Mouse (Mus musculus): ENCODE measurements around the gene Gm20388. TPM values are rescaled to one million over a fixed set of nuclear protein-coding genes. Genes with fewer than 3 reads are reported as not detected.
"Not testable (repeated sequence)": the region's sequence is repeated elsewhere in the genome, so short reads cannot be mapped to it uniquely, and the experiment has no call there.

Gene Gm20388
- total RNA-seq, 2 experiments from 2014 or later = 4.0 TPM; not detected in 1

DNA sequence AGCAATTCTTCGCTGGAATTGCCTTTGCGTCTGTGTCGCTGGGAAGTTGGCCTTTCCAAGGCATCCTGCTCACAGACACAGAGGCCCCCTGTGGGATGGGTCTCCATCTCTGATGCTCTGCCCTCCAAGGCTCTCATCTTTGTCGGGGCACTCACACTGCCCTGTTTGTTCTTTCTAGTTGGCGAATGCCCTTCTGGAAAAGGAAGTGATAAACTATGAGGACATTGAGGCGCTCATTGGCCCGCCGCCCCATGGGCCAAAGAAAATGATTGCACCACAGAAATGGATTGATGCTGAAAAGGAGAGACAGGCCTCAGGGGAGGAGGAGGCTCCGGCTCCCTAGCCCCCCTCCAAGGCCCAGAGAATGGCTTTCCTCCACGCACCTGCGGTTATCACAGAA, 3186.6 kb downstream of the Gm20388 start:
- no peak for DNase-seq

DNA sequence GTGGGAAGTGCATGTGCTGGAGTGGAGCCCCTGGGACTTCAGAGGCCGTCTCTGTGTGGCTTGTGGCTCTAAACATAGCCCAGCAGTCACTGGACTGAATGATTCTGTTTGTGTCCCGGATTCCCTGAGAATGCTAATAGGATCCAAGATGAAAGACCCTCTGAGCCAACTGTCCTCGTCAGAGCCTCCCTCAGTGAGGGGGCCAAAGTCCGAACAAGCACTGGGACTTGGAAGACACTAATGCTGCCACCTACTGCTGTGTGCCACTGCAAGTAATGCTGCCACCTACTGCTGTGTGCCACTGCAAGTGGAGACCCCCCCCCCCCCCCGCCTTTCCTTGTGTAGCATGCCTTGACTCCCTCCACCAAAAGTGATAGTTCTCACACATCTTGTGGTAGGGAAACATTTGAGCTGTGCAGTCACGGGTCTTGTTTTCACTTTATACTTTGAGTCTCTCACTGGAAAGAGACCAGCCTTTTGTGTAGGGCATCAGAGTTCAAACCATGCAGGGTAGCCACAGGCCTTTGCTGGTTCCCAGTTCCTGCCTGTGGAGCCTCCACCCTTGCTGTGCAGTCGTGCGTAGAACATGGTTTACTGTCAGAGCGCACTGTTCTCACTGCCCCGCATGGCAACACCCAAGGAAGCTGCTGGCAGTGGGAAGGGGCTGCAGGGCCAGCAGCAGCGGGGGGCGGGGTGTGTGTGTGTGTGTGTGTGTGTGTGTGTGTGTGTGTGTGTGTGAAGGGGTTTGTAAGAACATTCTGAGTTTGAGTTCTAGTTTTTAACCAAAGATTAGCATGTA, 3187.3 kb downstream of the Gm20388 start:
- no peak for DNase-seq

DNA sequence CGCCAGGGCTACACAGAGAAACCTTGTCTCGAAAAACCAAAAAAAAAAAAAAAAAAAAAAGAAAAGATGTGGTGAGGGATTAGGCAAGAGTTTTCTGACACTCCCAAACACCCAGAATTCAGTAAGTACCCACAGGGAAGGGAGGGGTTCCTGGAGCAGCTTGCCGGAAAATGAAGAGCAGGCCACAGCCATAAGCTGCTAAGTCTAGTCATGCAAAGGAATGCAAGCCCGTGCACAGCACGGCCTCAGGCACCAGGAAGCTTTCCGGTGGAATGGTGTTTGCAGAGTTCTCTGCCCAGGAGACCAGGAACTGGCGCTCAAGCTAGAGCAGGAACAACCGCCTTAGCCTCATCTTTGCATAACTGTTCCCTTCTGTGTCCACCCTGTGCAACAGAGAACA, 3189.6 kb downstream of the Gm20388 start:
- no peak for DNase-seq

DNA sequence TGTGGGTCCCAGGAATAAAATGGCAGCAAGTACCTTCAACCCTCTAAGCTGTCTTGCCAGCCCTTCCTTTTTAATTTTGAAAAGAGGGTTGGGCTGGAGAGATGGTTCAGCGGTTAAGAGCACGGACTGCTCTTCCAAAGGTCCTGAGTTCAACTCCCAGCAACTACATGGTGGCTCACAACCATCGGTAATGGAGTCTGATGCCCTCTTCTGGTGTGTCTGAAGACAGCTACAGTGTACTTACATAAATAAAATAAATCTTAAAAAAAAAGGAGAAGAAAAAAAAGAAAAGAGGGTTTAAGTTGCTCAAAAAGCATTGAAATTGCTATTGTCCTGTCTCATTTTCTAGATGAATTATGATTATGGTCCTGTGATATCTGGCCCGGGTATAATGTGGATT, 3190.6 kb downstream of the Gm20388 start:
- DNase-seq = no peak

DNA sequence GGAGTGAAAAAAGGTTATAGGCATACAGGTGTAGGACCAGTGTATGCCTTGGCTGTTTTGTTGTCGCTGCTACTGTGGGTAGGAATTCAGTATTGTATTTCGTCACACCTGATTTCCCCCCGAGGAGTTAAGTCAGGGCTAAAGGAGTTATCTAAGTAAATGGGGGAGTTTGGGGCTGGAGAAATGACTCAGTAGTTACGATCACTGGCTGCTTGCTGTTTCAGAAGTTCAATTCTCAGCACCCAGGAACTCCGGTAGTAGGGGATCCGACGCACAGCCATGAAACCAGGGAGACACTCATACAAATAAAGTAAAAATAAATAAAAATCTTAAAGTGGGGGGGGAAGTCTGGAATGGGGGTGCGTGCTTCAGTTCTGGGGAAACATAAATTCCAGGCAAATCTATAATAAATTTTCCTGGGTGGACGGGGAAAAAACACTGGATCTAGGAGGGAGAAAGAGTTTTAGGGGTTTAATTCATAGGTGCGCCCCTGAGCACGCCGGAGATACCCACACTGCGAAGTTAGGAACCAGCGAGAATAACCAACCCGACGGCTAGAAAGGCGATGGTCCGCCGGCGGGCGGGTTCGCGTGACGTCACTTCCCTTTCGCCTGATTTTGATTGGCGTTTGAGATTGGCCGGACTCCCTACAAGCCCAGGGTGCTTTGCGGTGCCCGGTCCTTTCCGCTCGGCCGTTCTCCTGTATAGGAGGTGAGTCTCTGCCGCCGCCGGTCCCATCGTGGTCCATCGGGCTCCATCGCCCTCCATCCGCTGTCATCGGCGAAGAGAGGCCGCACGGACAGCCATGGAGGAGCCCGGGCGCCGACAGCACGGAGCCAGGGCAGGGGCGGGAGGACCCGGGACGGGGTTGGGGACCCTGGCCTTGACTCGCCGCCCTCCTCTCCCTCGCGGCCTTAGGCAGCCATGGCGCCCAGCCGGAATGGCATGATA, 3191.4 kb downstream of the Gm20388 start, which contains the start of gene Rpl13:
Rpl13 (plus strand) TSS at position 616 of the 951 bp plus-strand sequence.
- peak; percentile 98 for DNase-seq

DNA sequence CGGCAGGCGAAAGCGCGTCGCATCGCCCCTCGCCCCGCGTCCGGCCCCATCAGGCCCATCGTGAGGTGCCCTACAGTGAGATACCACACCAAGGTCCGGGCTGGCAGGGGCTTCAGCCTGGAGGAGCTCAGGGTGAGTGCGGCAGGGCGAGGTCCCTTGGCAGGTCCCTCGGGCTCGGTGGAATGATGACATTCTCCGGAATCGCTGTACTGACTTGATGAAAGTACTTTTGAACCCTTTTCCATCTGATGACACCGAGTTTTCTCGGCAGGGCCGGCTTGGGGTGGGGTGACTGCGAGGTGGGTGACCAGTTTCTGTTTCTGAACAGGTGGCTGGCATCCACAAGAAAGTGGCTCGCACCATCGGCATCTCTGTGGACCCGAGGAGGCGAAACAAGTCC, 3192.2 kb downstream of the Gm20388 start:
- DNase-seq = not testable (repeated sequence)

DNA sequence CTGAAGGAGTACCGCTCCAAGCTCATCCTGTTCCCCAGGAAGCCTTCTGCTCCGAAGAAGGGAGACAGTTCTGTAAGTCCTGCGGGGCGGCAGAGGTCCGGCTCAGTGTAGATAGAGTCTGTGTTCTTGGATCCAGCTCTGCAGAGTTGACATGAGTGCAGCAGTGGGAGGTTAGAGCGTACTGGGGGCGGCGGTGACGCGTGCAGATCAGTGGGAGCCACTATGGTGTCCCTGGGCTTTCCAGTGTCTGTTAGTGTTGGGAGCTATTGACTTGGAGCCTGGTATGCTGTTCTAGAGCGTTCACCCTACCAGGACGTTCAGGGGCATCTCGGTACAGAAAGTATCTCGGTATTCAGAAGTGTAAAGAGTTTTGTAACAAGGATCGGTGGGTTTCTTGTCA, 3192.6 kb downstream of the Gm20388 start:
- DNase-seq = no peak

DNA sequence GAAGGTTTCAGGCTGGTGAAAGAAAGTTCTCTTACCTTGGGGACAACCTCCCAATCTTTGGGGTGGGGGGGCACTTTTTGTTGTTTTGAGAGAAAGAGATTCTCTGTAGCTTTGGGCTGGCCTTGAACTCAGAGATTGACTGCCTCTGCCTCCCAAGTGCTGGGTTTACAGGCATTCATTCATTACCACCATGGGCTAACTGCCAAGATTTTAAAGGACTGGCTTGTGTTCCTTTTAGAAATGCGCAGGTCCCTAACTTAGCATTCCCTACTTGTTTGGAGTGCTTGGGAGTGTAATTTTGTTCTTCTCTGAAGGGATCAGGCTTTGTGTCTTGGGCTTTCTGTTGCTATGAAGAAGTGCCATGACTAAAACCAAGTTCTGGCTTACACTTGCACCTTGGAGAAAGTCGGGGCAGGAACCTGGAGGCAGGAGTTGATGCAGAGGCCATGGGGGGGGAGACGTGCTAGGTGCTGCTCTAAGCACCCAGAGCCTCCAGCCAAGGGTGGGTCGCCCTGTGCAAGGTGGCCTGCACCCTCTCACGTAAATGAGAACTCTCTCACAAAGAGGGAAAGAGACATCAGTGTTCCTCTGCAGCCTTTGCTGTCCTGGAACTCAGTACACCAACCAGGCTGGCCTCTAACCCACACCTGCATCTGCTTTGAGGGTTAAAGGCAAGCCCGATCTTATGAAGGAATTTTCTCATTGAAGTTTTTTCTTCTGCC, 3193.6 kb downstream of the Gm20388 start:
- no peak for DNase-seq

DNA sequence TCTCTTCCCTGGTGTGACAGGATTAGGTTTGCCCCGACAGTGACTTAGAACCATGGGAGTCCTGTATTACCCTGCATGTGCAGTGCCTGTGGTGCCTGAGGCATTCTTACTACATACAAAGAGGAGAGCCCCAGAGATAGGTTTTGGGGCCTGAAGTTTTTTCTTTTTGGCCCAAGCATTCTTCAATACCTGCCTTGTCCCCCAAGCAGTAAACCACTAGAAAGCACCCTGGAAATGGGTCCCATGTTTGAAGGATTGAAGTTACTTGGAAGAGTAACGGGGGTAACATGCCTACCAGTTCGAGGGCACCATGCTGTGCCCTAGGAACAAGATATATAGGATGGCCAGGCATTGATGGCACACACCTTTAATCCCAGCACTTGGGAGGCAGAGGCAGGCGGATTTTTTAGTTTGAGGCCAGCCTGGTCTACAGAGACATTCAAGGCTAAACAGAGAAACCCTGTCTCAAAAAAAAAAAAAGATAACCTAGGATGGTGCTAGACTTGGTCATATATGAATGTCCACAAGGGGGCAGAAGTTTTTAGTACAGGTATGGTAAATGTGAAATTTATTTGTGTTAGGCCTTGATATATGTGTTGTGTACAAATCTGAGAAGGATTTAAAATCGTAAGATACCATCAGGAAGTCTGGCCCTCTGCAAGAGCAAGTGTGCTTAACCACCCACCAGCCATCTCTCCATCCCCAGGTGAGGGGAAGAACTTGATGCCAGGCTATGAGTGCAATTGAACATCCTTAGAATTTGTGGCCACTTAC, 3195.1 kb downstream of the Gm20388 start:
- peak in 1 of 2 experiments; percentile 54 for DNase-seq

DNA sequence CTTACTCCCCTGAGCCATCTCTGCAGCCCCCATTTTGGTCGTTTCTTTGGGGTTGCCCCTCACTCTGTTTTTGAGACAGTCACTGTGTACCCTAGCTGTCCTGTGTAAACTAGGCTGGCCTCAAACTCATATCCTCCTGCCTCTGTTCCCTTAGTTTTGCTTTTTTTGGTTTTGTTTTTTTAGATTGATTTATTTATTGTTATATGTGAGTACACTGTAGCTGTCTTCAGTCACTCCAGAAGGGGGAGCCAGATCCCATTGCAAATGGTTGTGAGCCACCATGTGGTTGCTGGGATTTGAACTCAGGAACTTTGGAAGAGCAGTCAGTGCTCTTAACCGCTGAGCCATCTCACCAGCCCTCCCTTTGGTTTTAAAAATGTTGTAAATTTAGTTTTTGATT, 3195.9 kb downstream of the Gm20388 start:
- peak in 1 of 2 experiments; percentile 44 for DNase-seq

DNA sequence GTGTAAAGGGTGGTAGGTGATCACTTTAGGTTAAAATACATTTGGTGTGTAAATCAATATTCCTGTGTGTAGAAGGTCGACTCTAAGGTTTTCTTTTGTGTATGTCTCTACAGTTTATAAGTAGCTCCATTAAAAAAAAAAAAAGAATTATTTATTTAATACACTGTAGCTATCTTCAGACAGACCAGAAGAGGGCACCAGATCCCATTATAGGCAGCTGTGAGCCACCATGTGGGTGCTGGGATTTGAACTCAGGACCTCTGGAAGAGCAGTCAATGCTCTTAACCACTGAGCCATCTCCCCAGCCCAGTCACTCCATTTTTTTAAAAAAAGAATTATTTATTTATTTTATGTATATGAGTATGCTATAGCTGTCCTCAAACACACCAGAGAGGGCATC, 3197.4 kb downstream of the Gm20388 start:
- DNase-seq = no peak

DNA sequence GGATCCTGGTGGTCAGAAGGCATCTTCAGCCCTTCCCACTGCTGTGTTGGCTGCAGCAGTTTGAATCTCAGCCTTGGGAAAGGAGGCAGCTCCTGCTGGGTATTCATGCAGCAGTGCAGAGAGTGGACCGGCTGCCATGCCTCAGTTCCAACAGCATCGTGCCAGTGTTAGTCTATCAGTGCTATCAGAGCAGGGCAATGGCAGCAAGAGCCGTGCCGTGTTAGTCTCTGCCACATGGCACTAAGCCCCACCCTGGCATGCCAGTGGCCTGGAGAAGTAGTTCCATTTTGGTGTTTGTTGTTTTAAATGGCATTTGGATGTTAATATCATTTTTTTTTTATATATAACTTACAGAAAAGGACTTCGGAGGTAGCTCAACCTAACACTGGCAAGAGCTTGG, 3198.3 kb downstream of the Gm20388 start:
- no peak for DNase-seq

DNA sequence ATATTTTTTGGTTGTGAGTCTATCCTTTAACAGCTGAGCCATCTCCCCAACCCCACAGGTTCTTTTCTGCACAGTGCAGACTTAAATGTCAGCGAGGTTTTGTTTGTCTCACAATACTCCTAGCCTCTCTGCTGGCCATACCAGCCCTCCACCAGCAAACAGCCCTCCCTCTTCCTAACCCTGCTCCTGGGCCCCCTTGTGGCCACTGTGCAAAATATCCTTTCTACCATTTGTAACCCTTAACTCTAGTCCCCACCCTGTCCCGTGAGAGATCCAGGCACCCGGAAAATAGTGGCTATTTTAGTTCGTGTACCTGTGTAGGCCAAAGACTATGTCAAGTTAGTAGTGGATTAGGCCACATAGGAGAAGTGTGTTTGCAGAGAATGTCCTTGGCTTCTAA, 3200.0 kb downstream of the Gm20388 start:
- DNase-seq = peak; percentile 55 to 74

DNA sequence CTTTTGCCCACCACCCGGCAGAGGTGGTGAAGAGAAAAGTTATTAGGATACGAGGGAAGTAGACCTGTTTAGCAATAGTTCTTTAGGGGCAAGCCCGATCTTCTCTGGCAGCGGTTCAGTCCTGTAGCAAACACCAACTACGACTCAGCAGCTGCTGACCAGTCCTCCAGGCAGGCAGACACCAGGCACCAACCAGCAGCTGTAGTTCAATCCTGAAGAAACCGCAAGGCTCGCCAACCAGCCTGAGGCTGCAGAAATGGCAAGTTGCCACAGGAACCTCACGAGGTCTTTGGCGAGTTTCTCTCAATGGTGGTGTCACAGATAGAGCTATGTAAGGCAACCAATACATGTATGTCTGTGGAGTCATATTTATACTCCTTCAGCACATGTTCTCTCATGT, 3202.3 kb downstream of the Gm20388 start:
- DNase-seq = no peak

DNA sequence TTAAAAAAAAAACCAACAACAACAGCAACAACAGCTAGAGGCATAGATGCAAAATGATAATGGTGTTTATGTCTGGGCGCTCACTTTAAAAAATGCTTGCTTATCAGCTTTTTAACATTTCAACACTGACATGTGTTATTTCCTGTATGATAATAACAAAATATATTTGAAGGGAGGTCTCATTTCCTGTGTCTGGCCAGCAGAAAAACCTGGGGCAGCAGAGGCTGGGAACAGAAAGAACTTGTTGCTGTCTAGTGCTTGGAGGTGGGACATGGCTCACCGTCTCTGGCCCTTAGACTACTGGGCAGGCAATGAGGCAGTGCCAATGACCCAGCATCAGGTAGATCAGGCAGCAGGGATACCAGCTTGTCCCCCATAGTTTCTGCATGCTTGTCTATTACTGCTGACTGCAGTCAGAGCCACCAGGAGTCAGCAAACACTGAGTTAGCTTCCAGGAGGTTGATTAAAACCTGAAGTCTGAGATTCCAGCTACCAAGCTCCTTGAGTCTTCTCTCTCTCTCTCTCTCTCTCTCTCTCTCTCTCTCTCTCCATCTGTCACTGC, 3203.3 kb downstream of the Gm20388 start:
- no peak for DNase-seq

DNA sequence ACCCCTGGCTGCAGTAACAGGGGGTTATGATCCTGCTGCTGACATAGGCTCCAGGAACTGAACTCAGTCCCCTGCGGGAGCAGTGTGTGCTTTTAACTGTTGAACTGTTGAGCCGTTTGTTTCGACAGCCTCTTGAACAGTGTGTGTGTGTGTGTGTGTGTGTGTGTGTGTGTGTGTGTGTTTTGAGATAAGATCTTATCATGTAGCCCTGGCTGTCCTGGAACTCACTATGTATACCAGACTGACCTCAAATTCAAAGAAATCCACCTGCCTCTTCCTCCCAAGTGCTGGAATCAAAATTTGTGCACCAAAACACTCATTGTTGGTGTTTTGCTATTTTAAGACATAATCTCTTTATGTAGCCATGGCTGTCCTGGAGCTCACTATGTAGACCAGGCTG, 3204.0 kb downstream of the Gm20388 start:
- DNase-seq = no peak

DNA sequence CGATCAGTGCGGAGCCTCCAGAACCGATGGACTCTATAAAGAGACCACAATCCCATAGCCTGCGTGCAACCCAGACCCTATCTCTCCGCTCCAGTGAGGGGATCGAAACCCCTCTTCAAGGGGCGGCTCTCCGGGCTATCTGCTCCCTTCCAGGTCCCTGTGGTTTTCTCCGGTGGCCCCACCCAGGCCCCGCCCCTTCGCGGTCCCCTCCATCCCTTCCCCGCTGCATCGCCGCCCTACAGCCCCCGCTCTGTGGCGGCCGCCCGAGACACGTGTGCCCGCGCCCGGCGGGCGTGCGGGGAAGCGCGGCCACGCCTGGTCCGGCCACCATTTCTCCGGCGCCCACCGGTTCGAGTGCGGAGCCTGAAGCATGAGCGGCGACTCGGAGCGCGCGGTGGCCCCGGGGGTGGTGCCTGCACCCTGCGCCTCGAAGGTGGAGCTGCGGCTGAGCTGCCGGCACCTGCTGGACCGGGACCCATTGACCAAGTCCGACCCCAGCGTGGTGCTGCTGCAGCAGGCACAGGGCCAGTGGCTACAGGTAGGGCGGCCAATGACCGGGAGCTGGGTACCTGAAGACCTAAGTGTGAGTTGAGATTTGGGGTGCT, 3206.6 kb downstream of the Gm20388 start, which contains the start of gene Cpne7:
Cpne7 (plus strand) TSS at position 248 of the 605 bp plus-strand sequence.
- no peak for DNase-seq

DNA sequence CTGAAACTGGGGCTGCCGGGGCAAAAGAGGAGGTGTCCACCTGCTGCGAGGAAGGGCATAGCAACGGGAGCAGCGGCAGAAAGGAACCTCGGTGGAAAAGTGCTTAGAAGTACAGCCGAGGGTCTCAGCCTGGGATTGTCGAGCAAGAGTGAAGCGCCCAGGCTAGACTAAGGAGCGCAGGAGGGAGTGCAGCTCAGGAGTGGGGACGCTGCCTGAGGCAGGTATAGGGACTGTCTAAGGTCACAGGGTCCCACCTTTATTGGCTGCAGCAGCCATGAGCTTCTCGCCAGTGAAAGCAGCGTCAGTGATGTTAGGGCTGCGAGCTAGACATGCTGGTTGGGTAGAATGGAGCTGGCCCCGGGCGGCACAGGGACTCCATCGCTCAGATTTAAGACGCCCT, 3207.1 kb downstream of the Gm20388 start:
- DNase-seq = no peak

DNA sequence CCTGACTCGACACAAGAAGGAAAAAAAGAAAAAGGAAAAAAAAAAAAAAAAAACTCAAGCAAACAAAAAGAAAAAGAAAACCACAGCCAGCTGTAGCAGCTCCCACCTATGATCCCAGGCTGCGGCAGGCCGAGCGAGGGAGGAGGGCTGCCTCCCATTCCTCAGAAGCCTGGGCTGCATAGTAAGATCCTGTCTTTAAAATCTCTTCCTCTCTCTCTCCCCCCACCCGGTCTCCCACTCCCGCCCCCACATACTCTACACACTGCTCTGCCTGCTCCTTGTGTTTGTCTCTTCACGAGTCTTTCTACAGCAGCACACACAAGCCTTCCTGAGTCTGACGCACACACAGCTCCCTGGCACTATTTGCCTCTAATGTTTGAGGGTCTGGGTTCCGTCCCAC, 3211.4 kb downstream of the Gm20388 start:
- no peak for DNase-seq

DNA sequence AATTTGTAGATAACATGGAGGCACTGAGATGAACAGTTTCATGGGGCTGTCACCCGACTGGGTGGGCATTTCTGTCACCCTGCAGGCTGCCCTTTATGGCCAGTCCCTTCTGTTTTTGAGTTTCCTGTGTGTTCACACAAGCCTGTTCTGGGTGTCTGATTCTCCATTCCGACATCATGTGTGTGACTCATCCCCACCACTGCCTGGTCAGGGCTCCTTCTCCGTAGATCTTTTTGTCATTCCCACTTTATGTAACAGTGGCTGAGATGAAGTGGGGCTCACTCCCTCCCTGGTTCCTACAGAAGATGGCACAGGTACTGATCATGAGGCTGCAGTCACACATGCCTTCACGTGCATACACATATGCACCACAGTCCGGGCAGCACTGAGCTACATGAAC, 3212.0 kb downstream of the Gm20388 start:
- no peak for DNase-seq
